Mouse (Mus musculus) G1E (cell line): Measurements from ENCODE around the gene Atp23. TPM values are rescaled to one million over a fixed set of nuclear protein-coding genes. Genes with fewer than 3 reads are reported as not detected.

ENCODE experiments used
- ATAC-seq: 2 replicates; pipeline ENCODE4 v1.8.0; 2016; ENCODE audit warnings: mild to moderate bottlenecking; ENCODE audit not compliant: insufficient number of reproducible peaks, poor library complexity, low FRiP score, severe bottlenecking; ENCODE audit errors: extremely low read depth
- DNase-seq: peaks from one replicate; pipeline ENCODE4 v3.0.0; 2012; ENCODE audit warnings: low spot score
- H3K27me3 ChIP-seq: 2 replicates; pipeline ENCODE4 v1.6.1; 2012; ENCODE audit warnings: mild to moderate bottlenecking, low read length, inconsistent platforms; ENCODE audit not compliant: insufficient read depth
- H3K36me3 ChIP-seq: replicated peaks from 2 replicates; pipeline ENCODE3; 2012; ENCODE audit warnings: mild to moderate bottlenecking, inconsistent platforms
- H3K4me1 ChIP-seq: 2 replicates; pipeline ENCODE4 v1.6.1; 2012; ENCODE audit warnings: low read depth, low read length, inconsistent platforms, mixed read lengths; ENCODE audit not compliant: insufficient read depth
- H3K4me3 ChIP-seq: 2 replicates; pipeline ENCODE4 v1.5.1; 2012; ENCODE audit warnings: low read depth, mild to moderate bottlenecking, inconsistent platforms, low read length, moderate library complexity, mixed read lengths
- H3K9me3 ChIP-seq: replicated peaks from 2 replicates; pipeline ENCODE4 v1.6.1; 2012; ENCODE audit warnings: inconsistent platforms
- CTCF ChIP-seq: IDR thresholded peaks from 2 replicates; pipeline ENCODE4 v1.5.1; 2012; ENCODE audit warnings: low read depth, low read length, inconsistent platforms, mixed read lengths
- GATA1 ChIP-seq: IDR thresholded peaks from 2 replicates; pipeline ENCODE4 v1.6.1; 2012; ENCODE audit warnings: borderline replicate concordance, low read length, inconsistent platforms, mixed read lengths
- GATA2 ChIP-seq: IDR thresholded peaks from 2 replicates; pipeline ENCODE4 v1.6.1; 2012; ENCODE audit warnings: low read depth, low read length, inconsistent platforms, borderline replicate concordance
- POLR2AphosphoS5 ChIP-seq: IDR thresholded peaks from 2 replicates; pipeline ENCODE4 v1.6.1; 2012; ENCODE audit warnings: low read depth, low read length, inconsistent platforms; ENCODE audit not compliant: insufficient replicate concordance
- TAL1 ChIP-seq: conservative IDR thresholded peaks from 2 replicates; pipeline ENCODE4 v1.6.1; 2012; ENCODE audit warnings: low read depth, low read length, inconsistent platforms, mixed read lengths
- polyA plus RNA-seq: library from polyadenylated mRNA; stranded (reverse); fragments of >175 nt; gene quantifications from 2 replicates; pipeline ENCODE4 v1.2.3, GENCODE M21; 2012
- total RNA-seq, 2 experiments: library from RNA; stranded (forward) in 1 of 2; stranded (reverse) in 1 of 2; fragments of 200-1000 nt in 1 of 2; fragments of >200 nt in 1 of 2; fragmentation: Nextera tagmentation in 1 of 2; gene quantifications; 2 replicates each; pipeline ENCODE4 v1.2.3; 2014 to 2017

Atp23 gene
- total and polyA plus RNA-seq, 3 experiments, result 6.8 to 15.1 (median 9.9) TPM

GRCm38 (mm10) chr10:126935121-126935520, 34.0 kb upstream of the Atp23 start:
- peaks cover 8% of the 10 kb centered on the region for H3K27me3 ChIP-seq
- ATAC-seq, result no peak
- H3K4me3 ChIP-seq, result no peak overlapping the region
- H3K4me1 ChIP-seq, result peaks cover 2% of the 10 kb centered on the region
- H3K9me3 ChIP-seq, result no peaks in the 10 kb centered on the region
- H3K36me3 ChIP-seq, result no peaks in the 10 kb centered on the region
- no peak for DNase-seq
- TF ChIP-seq GATA1 (no peak), TAL1 (no peak), GATA2 (no peak), POLR2AphosphoS5 (no peak), CTCF (no peak)

DNA sequence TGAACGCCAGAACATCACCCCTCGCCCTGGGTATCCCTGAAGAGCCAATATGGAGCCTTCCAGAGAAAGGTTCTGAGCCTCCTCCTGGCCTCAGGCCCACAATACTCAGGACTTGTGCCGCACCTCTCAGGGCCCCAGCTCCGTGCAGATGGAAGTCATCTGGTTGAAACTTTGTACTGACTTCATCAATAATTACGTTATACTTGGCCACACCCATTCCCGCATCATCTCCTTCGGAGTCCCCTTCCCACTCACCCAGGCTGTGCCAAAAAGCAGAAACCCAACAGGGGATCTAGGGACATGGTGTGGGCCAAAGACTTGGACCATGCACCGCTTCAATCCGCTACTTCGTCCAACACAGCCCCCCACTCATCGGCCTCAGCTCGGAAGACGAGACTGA, 33.4 kb upstream of the Atp23 start:
- DNase-seq (no peak), ATAC-seq (no peak)
- Histone ChIP-seq H3K27me3 (peaks cover 8% of the 10 kb centered on the region), H3K9me3 (no peaks in the 10 kb centered on the region), H3K36me3 (no peaks in the 10 kb centered on the region), H3K4me1 (peaks cover 2% of the 10 kb centered on the region), H3K4me3 (no peak overlapping the region)
- TF ChIP-seq GATA1 (no peak), CTCF (no peak), POLR2AphosphoS5 (no peak), GATA2 (no peak), TAL1 (no peak)

- DNase-seq (no peak), ATAC-seq (no peak)
- no peak for TF ChIP-seq TAL1
- TF ChIP-seq GATA2, result no peak
- TF ChIP-seq CTCF, result no peak
- no peak for TF ChIP-seq POLR2AphosphoS5
These were observed 30.6 kb upstream of the Atp23 start for GRCm38 (mm10) chr10:126931760-126932139.

GRCm38 (mm10) chr10:126931123-126931759, 30.1 kb upstream of the Atp23 start:
- ATAC-seq, result no peak

More at GRCm38 (mm10) chr10:126931760-126932139, 30.6 kb upstream of the Atp23 start:
- no peaks in the 10 kb centered on the region for H3K4me1 ChIP-seq
- peaks cover 25% of the 10 kb centered on the region for H3K27me3 ChIP-seq
- no peak overlapping the region for H3K4me3 ChIP-seq
- no peaks in the 10 kb centered on the region for H3K36me3 ChIP-seq
- no peaks in the 10 kb centered on the region for H3K9me3 ChIP-seq

GRCm38 (mm10) chr10:126930270-126931121, 29.3 kb upstream of the Atp23 start:
- H3K27me3 ChIP-seq, result peaks cover 31% of the 10 kb centered on the region
- DNase-seq, result no peak
- no peaks in the 10 kb centered on the region for H3K36me3 ChIP-seq
- no peak for ATAC-seq
- TF ChIP-seq TAL1 (no peak), POLR2AphosphoS5 (no peak), GATA1 (no peak), CTCF (no peak), GATA2 (no peak)
- no peaks in the 10 kb centered on the region for H3K9me3 ChIP-seq
- H3K4me1 ChIP-seq, result no peaks in the 10 kb centered on the region
- H3K4me3 ChIP-seq, result no peak overlapping the region

More at GRCm38 (mm10) chr10:126931123-126931759, 30.1 kb upstream of the Atp23 start:
- no peaks in the 10 kb centered on the region for H3K9me3 ChIP-seq
- H3K4me1 ChIP-seq, result no peaks in the 10 kb centered on the region
- H3K27me3 ChIP-seq, result peaks cover 25% of the 10 kb centered on the region
- no peak overlapping the region for H3K4me3 ChIP-seq
- DNase-seq, result no peak
- TF ChIP-seq CTCF, result no peak
- no peak for TF ChIP-seq TAL1
- no peak for TF ChIP-seq POLR2AphosphoS5
- no peak for TF ChIP-seq GATA2
- TF ChIP-seq GATA1, result no peak
- no peaks in the 10 kb centered on the region for H3K36me3 ChIP-seq

DNA sequence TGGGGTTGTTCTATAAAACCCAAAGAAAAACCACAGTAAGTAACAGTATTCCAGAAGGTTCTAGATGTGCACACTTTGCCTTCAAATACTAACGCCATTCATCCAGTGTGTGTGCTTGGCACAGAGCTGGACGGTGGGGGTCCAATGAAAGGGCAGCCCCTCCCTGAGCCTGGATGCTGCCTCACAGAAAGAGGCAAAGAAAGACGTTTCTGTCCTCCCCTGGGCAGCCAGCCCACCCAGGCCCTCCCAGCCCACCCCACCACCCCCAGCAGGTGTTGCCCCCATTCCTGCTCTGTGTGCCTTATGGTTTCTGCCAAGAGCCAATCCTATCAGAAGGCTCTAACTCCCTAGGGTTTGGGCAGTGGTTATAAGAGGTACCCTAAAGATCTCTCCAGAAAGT, 28.4 kb upstream of the Atp23 start:
- peaks cover 34% of the 10 kb centered on the region for H3K27me3 ChIP-seq
- H3K9me3 ChIP-seq, result no peaks in the 10 kb centered on the region
- no peak for ATAC-seq

More for the DNA sequence above, 28.4 kb upstream of the Atp23 start:
- TF ChIP-seq TAL1 (no peak), POLR2AphosphoS5 (no peak), GATA2 (no peak), CTCF (no peak), GATA1 (no peak)
- H3K4me3 ChIP-seq, result no peak overlapping the region
- H3K36me3 ChIP-seq, result no peaks in the 10 kb centered on the region
- H3K4me1 ChIP-seq, result no peaks in the 10 kb centered on the region
- DNase-seq, result no peak
